Mouse (Mus musculus) Muller cell, postnatal 12 days (primary cell): ENCODE data around the gene Rab30.
"Not testable (repeated sequence)": the region's sequence is repeated elsewhere in the genome, so short reads cannot be mapped to it uniquely, and the experiment has no call there.

ENCODE experiments used
- DNase-seq: peaks from one replicate; pipeline ENCODE4 v3.0.0-alpha.2; 2015; ENCODE audit errors: inconsistent ontology term

The Rab30 gene

GRCm38 (mm10) chr7:92750395-92750794 is 9.0 kb downstream of the Rab30 start:
- DNase-seq, result no peak

DNA sequence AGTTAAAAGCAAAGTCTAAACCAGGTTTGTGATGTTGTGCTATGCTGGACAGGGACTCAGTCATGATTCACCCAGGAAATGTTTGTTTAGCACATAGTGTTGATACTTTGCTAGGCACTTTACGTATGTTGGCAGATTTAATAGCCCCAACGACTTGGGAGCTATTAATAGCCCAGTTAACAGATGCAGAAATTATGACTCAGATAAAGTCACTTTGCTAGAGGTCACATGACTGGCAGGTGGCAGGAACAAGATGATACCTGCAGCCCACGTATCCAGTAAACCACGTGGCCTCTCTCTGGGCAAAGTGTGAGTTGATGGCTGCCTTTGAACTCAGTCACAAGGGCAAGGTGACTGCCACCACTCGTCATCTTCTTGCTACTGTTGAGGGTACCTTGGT is 16.7 kb downstream of the Rab30 start:
- DNase-seq, result no peak

DNA sequence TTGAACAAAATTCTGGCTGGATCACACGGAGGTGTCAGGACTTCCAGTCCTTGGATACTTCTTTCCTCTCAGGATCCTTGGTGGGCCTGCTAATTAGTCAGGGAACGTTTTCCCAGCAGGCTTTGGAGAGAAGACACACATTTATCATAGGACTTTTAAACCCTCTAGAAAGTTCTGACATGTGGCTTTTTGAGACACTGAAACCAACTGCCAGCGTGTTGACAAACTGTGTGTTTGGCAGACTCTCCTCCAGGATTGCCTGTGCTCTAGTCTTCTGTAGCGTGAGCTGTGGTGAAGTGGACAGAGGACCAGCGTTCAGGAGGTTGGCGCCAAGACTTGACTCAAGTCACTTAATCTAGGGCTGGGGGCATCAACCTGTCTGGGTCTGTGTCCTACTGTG is 19.2 kb downstream of the Rab30 start:
- DNase-seq, result no peak

DNA sequence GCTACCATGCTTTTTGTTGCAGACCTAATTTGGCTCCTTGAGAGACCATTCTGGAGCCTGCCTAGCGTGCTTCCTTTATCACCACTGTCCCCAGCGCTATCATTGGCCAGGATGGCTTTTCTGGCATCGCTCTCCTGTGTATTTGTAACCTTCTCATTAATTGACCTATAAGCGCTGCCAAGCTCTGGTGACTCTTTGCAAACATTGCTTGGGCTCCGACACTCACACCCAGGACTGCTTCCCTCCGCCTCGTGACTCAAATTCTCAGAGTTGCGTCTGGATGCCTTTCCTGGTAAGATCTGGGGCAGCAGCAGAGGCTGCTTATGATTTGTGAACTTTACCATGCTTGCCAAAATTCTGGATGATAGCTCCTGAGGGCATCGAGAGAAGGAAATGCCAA is 19.8 kb downstream of the Rab30 start:
- peak; percentile 65 for DNase-seq

DNA sequence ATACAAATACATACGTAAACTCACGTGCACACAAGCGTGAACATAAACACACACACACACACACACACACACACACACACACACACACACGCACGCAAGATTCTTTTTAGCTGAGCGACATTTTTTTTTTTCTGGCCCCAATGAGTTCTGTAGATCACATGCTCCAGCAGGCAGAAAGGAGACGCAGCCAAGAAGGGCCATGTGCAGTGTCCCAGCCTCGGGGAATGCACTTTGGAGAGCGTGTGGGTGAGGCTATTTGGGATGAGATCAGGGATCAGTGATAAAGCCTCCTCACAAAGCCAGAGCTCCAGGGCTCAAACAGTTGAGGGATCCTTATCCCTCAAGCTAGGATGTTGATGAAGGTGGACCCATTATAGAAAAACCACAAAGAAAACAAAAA is 24.0 kb downstream of the Rab30 start:
- peak; percentile 80 for DNase-seq

DNA sequence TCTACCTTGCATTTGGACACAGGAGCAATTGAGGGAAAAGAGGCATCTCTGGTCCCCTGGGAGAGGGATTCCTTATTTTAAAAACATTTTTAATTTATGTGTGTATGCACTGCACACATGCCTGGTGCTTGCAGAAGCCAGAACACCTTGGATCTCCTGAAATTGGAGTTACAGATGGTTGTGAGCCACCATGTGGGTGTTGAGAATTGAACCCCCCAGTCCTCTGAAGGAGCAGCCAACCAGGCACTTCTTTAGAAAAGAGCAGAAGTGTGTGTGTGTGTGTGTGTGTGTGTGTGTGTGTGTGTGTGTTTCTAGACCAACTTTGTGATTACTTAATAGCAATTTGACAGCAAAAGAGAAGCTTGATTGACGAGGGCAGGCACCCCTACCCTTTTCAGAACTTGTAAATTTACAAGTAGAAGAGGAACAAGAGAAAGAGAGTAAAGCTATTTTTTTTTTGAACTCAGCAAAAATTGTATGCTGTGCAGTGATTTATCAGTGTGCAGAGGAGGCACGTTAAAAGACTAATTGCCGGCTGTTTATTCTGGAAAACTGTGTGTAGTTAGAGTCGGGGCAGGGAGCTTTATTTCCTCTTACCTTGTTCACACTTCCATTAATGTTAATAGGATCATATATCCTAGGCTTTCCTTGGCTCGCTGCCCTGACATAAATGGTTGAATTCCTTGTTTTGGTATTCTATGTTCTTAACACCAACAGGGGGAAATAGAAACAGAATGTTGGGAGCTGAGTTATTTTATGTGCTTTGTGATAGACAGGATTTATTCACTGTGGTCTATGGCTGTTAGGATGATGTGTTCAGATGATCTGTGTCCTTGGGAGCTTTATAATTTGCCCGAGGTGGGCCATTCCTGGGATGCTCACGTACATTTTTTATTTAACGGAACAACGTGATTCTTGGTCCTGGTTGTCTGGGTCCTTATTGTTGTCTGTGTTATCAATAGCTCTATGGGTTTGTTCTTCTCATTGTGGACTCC is 25.0 kb downstream of the Rab30 start:
- no peak for DNase-seq

DNA sequence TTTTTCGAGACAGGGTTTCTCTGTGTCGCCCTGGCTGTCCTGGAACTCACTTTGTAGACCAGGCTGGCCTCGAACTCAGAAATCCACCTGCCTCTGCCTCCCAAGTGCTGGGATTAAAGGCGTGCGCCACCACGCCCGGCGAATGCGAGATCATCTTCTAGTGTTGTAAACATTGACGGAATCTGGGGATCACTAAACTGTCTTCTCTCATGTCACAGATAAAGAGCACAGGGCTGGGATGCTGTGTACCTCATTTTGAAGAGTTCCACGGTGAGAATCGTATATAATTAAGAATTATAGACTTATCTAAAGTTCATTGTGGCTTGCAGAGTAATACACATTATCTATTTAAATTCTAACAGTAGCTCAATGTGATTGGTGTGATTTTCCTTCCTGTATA is 26.7 kb downstream of the Rab30 start:
- not testable (repeated sequence) for DNase-seq

- DNase-seq, result no peak
Measured at GRCm38 (mm10) chr7:92768859-92769258, 27.5 kb downstream of the Rab30 start.

DNA sequence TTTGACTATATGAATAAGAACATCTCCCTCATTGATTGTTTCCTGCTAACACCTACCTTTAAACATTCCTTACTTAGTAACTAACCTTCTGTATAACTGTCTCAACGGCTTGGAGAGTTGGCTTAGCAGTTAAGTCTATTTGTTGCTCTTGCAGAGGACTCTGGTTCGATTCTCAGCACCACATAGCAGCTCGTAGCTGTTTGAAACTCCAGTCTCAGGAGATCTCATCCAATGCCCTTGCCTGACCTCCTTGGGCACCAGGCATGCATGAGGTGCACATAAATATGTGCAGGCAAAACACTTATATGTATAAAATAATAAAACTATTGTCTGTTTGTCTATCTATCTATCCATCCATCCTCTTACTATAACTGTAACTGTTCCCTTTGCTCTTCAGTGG is 31.6 kb downstream of the Rab30 start:
- DNase-seq, result no peak

DNA sequence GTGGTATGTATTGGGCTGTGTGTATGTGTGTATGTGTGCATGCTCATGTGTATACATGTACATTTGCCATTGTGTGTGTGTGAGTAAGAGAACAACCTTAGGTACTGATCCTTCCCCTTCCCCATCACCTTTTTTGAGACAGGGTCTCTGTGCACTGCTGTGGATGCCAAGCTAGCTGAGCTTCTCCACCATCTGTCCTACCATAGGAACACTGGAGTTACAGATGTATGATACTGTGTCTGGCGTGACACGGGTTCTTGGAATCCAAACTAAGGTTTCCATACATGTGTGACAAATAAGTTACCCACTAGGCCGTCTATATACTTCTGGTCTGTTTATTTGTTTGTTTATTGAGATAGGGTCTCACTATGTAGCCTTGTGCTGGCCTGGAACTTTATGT is 32.2 kb downstream of the Rab30 start:
- DNase-seq, result no peak

- no peak for DNase-seq
Measured at GRCm38 (mm10) chr7:92774741-92775140, 33.3 kb downstream of the Rab30 start.

DNA sequence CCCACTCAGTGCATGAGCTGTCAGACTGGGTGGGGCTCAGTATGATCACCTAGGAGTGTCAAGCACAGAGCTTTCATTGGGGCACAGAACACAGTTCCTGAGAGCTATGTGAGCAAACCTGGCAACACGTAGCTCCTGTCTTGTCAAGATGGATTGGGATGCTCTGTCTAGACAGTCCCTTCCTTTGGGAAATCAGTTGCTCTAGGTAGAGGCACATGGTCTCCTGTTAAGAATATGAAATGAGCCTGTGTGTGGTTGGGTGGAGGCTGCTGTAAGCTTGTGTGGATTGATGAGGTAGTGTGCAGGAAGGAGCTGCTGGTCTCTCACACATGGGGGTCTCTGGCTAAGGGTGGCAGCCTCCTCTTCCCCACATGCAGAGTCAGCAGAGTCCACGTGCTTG is 34.3 kb downstream of the Rab30 start:
- no peak for DNase-seq

DNA sequence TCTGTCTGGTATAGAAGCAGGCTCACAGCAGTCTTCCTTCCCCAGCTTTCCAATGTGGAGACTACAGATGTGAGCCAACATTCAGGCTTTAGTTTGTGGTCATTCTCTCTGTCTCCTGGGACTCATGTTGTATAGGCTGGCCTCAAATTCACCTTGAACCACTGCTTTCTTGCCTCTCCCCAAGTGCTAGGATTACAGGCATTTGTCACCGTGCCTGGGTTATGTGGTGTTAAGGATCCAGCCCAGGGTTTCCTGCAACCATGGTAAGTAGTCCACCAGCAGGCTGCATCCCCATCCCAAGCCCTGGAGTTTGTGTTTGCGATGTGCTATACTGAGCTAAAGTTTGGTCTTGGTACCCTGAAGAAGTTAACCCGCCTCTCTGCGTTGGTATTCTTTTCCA is 35.2 kb downstream of the Rab30 start:
- DNase-seq, result no peak

DNA sequence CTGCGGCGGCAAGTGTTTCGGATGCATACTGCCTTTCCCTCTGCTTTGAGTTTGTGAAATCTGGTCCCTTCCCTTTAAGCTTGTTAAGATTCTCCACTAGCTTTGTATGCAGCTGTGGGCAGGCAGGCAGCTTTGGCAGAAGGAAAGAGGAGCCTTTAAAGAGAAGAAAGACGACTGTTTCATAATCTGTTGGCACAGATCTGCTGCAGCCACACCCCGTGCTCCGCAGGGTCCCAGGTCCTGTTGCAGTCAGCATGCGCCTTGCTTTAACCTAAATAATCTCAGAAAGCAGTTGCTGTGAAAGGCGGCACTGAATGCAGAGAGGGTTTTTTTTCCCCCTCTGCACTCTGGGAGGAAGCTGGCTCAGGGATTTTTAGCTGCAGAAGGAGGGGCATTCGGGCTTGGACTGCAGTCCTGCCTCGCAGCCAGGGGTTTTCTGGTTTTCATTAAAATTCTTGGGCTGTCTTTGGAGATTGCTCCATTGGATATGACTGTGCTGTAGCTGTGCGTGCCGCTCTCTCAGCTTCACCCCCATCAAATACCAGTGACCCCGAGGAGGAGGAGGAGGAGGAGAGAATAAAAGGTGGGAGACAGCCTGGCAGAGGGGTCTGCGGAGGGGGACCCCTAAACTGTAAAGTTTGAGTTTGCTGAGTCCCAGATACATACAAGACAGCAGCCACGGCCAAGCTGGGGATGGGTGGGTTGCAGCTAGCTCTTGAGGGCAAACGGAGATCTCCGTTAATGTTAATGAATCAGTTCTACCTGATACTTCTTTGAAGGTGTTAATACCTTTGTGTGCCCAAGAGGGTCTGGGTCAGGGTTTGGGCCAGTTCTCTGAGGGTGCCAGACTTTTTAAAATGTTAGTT is 35.9 kb downstream of the Rab30 start:
- DNase-seq, result peak; percentile 78

DNA sequence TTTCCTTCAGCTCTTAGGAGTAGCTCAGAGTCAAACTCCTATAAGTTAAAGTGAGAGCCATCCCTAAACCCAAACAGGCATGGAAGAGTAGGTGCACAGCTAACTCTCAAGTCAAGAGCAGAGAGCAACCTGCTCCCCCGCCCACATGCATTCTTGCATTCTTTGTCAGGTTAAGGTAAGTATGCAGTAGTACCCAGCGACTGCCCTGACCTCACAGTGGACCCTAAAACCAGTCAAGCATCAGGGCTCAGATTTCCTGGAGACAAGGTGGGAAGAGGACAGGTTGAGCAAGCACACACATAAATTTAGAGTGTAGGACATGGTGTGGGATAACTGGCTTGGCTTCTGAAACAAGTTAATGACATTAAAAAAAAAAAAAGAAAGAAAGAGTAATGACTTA is 37.7 kb downstream of the Rab30 start:
- no peak for DNase-seq

- DNase-seq, result no peak
Measured at GRCm38 (mm10) chr7:92781361-92781760, 40.0 kb downstream of the Rab30 start.

DNA sequence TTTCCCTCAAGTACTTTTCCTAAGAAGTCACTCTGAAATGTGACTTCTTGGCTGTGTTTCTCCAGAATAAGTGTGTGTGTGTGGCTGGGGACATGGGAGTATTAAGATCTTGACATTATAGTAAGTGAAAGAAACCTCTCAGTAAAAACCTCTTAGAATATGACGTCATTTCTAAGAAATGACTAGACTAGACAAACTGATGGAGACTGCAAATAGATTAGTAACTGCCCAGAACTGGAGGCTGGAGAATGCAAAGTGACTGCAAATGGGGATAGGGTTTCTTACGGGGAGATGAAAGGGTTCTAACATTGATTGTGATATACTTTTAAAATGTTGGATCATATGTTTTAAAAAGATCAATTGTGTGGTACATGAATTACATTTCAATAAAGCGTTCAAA is 40.5 kb downstream of the Rab30 start:
- no peak for DNase-seq

- DNase-seq, result no peak
Measured at GRCm38 (mm10) chr7:92782511-92782910, 41.1 kb downstream of the Rab30 start.

DNA sequence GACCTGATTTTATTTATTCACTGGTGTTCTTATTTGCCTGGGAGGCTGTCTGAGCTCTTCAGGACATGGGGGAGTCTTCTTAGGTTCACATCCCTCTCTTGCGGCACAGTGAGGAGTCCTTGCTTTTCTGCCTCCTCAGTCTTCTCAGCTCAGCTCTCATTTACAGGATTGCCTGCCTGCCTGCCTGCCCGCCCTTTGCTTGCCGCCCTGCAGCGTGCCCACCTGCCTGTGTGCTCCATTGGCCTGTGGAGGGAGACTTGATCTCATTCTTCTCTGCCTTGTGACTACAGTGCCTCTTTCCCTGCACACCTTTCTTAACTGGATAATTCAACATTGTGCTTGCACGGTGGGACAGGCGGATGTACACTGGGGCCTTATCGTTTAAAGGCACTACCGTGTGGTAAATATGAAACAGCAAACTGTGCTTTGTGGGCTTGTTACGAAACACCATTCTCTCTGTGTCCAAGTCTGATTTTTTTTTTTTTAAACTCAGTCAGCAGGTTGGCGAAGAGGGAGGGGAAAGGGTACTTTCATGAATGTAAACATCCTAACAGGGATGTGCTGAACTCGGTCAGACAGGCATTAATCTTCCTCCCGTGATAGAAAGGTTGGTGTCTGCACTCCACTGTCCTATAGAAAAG is 41.9 kb downstream of the Rab30 start:
- DNase-seq, result no peak

GRCm38 (mm10) chr7:92783914-92784313 is 42.5 kb downstream of the Rab30 start:
- no peak for DNase-seq

- DNase-seq, result peak; percentile 50
Measured at GRCm38 (mm10) chr7:92795749-92796148, 54.3 kb downstream of the Rab30 start.

DNA sequence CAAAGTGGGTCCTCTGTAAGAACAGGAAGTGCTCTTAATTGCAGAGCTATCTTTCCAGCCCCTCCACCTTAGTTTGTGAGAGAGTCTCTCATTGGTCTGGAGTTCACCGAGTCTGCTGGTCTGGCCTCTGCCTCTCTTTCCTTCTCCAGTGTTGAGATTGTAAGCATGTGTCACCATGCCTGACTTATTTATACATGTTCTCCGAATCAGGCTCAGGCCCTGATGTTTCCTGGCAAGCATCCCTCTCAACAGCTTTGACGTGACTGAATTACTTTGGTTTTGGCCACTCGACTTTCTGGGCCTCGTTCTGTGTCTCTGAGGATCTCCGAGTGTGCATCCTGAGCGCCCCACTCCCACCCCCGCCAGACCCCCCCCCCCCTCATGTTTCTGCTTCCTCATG is 55.4 kb downstream of the Rab30 start:
- no peak for DNase-seq
